Mouse (Mus musculus) G1E (cell line): ENCODE measurements around the gene Olr1.

Experiments
- CTCF ChIP-seq: IDR thresholded peaks from 2 replicates; pipeline ENCODE4 v1.5.1; 2012; ENCODE audit warnings: low read depth, low read length, inconsistent platforms, mixed read lengths
- GATA1 ChIP-seq: IDR thresholded peaks from 2 replicates; pipeline ENCODE4 v1.6.1; 2012; ENCODE audit warnings: borderline replicate concordance, low read length, inconsistent platforms, mixed read lengths
- GATA2 ChIP-seq: IDR thresholded peaks from 2 replicates; pipeline ENCODE4 v1.6.1; 2012; ENCODE audit warnings: low read depth, low read length, inconsistent platforms, borderline replicate concordance
- TAL1 ChIP-seq: conservative IDR thresholded peaks from 2 replicates; pipeline ENCODE4 v1.6.1; 2012; ENCODE audit warnings: low read depth, low read length, inconsistent platforms, mixed read lengths

DNA sequence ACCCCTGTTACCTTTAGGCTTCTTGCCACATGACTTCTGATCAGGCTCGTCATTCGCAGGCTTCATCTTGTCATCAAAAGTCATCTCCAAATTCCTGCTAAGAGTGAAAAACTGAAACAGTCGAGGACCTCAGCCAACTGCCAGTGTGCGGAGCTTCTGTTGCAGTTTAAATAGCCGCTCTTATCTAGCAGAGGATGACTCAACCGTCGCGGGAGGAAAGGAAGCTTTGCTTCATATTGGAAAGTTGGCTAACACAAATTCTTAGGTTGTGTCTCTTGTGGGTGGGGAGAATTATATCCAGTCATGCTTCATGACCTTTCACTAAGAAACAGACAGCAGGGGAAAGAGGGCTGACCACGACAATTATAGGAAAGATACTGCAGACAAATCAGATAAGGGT is at the start of gene Olr1:
- no peak for TF ChIP-seq GATA1
- no peak for TF ChIP-seq CTCF
- no peak for TF ChIP-seq TAL1
- no peak for TF ChIP-seq GATA2
